In genomic region chr16:65212367-65212766, GRCm38 (mm10) we compare ENCODE assay signal across 22 mouse cellular contexts.
"Had no signal": no experiment of that assay in that cellular context is flagged by ENCODE, and none has a peak within 500 bp of the region (broad histone marks: within the 10 kb centered on the region; RNA-seq: fewer than 3 reads in every experiment).

No protein-coding gene starts in this region.

- ATAC-seq: hindbrain, embryonic 16.5 days; hindbrain, postnatal 0 days; inflammation-experienced regulatory T-cells, adult 6 months; intestine, embryonic 15.5 days; intestine, embryonic 16.5 days; intestine, postnatal 0 days had no signal

- DNase-seq: heart, postnatal 10 days; heart, postnatal 14 days; heart, postnatal 36 days; heart, postnatal 4 days; kidney, adult 11 months; kidney, adult 18-20 months; kidney, adult 2 months; kidney, adult 8-10 months; kidney, adult 9 months; kidney, postnatal 10 days; kidney, postnatal 14 days; kidney, postnatal 25 days; kidney, postnatal 36 days; kidney, postnatal 4 days; layer of hippocampus, adult 9-11 months; layer of hippocampus, postnatal 36 days had no signal
